ENCODE assay signal across 8 mouse cellular contexts in the genomic region with DNA sequence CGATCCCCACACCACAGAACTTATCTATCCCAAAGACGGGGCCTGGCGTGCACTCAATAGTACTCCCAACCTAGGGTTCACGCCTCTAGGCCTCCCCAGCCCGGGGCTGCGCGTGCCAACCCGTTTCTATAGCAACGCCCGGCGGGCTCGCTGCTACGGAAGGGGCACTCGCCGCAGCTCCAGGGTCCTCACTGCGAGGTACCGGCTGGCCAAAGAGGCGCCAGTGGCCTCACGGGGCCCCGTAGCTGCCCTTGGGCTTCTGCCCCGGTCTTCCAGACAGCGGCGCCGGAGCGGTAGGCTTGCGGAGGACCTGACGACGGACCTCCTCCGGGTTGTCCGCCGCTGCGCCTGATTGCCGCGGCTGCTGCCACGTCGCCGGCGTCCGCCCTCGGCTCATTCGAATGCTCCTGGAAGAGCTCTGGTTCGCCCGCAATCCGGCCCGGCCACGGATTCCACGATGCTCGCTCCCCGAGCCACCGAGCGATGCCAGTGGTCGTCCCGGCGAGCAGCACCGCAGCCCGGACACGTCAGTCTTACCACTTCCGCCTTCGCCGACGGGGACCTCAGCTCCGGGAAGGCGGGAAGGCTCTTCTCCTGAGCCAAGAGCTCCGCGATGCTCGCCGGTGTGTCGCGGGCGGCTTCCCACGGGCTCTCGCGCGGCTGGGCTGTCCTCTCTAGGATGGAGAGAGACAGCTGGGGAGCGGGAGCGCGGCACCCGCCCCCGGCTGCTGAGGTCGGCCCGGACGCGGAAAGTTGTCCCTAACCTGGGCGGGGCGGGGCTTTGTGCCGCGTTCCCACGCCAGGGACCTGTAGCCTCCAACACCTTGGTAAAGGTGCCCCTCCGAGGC. TPM values are rescaled to one million over a fixed set of nuclear protein-coding genes. Genes with fewer than 3 reads are reported as not detected.
DNase-seq lines count a peak whose midpoint lies in the region; ATAC-seq and TF ChIP-seq lines count a peak whose summit lies in the region.

TSS of gene Tm9sf1 (minus strand) at position 747 of the 848 bp plus-strand sequence.

- peaks cover 10% of the 10 kb centered on the region for H3K36me3 ChIP-seq in hindbrain, embryonic 16.5 days (ENCODE audit: control insufficient read depth, insufficient read depth, low read length)

- DNase-seq in T-cell, adult 2 months (ENCODE audit: low spot score) = peak; percentile 81
- DNase-seq in cerebellum, postnatal 36 days = peak; percentile 83 to 88
- DNase-seq in gastrocnemius, adult 18-20 months (ENCODE audit: low spot score) = peak; percentile 84
- peak; percentile 82 to 87 for DNase-seq in left cerebral cortex, adult 2 months (ENCODE audit: extremely low spot score in 1 of 2, low spot score in 2 of 2)
- peak; percentile 85 to 92 for DNase-seq in right cerebral cortex, adult 2 months (ENCODE audit: low spot score in 2 of 2)
- peak; percentile 83 for DNase-seq in urinary bladder, postnatal 14 days (ENCODE audit: low spot score)

- H3K27me3 ChIP-seq in hindbrain, embryonic 16.5 days (replicated peaks; ENCODE audit: control insufficient read depth, insufficient read depth, low read length) = no peaks in the 10 kb centered on the region

- H3K27ac ChIP-seq in hindbrain, embryonic 16.5 days (ENCODE audit: low read depth, low read length) = peak within 1 kb of the TSS; percentile 96
- H3K27ac ChIP-seq in left cerebral cortex, adult 2 months = peak within 1 kb of the TSS; percentile 99

- H3K9me3 ChIP-seq in hindbrain, embryonic 16.5 days (ENCODE audit: control insufficient read depth, low read length) = no peaks in the 10 kb centered on the region

- TF ChIP-seq CTCF in left cerebral cortex, adult 2 months (IDR thresholded peaks at IDR 0.05) = no peak

- WGBS in hindbrain, embryonic 16.5 days = under 1% methylated on average over 84 of the region's 89 CpGs

- H3K4me1 ChIP-seq in hindbrain, embryonic 16.5 days (ENCODE audit: control insufficient read depth, insufficient read depth, low read depth, low read length) = peaks cover 18% of the 10 kb centered on the region

- H3K9ac ChIP-seq in hindbrain, embryonic 16.5 days (ENCODE audit: low read depth, low read length) = peak within 1 kb of the TSS; percentile 85

- ATAC-seq in hindbrain, embryonic 16.5 days = peak; percentile 92
- ATAC-seq in megakaryocyte, adult 5-6 weeks (ENCODE audit: poor library complexity, severe bottlenecking) = peak; percentile 90

- intact Hi-C loops in left cerebral cortex, adult 2 months (cut with DNase I) = no loop called here

- peak within 1 kb of the TSS; percentile 87 for H3K4me2 ChIP-seq in hindbrain, embryonic 16.5 days (ENCODE audit: low read length)

- H3K4me3 ChIP-seq in hindbrain, embryonic 16.5 days (ENCODE audit: low read length) = peak within 1 kb of the TSS; percentile 84
- H3K4me3 ChIP-seq in left cerebral cortex, adult 2 months = peak within 1 kb of the TSS; percentile 91

RNA-seq across cellular contexts. Expression of gene Tm9sf1, which starts in this region (rescaled TPM):
- total RNA-seq in gastrocnemius, adult 18-20 months (2021) = 10 to 100 TPM; 15.7 to 16.4 TPM
- 68.7 and 72.1 TPM in 2 replicates for polyA plus RNA-seq in hindbrain, embryonic 16.5 days (2015; fragmentation: Nextera tagmentation; extraction: Ambion mirVana)
- 10 to 100 TPM; 37.8 to 41.0 TPM for total RNA-seq in left cerebral cortex, adult 2 months (2021)
- 35.3 and 41.1 TPM in 2 replicates for total RNA-seq in megakaryocyte, adult 5-6 weeks (2015)
- total RNA-seq in megakaryocyte, adult 5-6 weeks (2017) = 50.8 and 53.5 TPM in 2 replicates

Comparison
In these comparisons a context has a peak if more than half of its experiments do, and no peak if none do; other contexts are left out.
1. Peak in every context shown above with its lines: DNase-seq, ATAC-seq, H3K4me3 ChIP-seq and H3K27ac ChIP-seq.